12 mouse cellular contexts compared by ENCODE assay signal in genomic region chr1:172300247-172300646, GRCm38 (mm10). TPM values are rescaled to one million over a fixed set of nuclear protein-coding genes. Genes with fewer than 3 reads are reported as not detected.
A peak's percentile ranks its signal among the peaks of the same experiment; 100 is the strongest.
DNase-seq lines count a peak whose midpoint lies in the region; ATAC-seq and TF ChIP-seq lines count a peak whose summit lies in the region.
"Had no signal": no experiment of that assay in that cellular context is flagged by ENCODE, and none has a peak within 500 bp of the region (broad histone marks: within the 10 kb centered on the region; RNA-seq: fewer than 3 reads in every experiment).

No protein-coding gene starts in this region.

- no peak overlapping the region for H3K27ac ChIP-seq in kidney, adult 2 months (ENCODE audit: insufficient read depth, low read depth, low read length)
- H3K27ac ChIP-seq in embryonic facial prominence, embryonic 10.5 days (replicated peaks), result 0 out of 2 replicates have a peak overlapping the region, but pooled peaks have one; percentile 49
- H3K27ac ChIP-seq: embryonic facial prominence, embryonic 15.5 days had no signal

- no peak for TF ChIP-seq POLR2A in kidney, adult 2 months (IDR thresholded peaks at IDR 0.05; ENCODE audit: low read depth, low read length)

- 69% methylated on average over 5 of the region's 5 CpGs for WGBS in kidney, adult 2 months
- WGBS in embryonic facial prominence, embryonic 10.5 days, result 64% methylated on average over 5 of the region's 5 CpGs

- DNase-seq in kidney, adult 2 months, result peak; percentile 39
- no peak for DNase-seq in kidney, adult 8-10 months
- peak; percentile 79 for DNase-seq in adrenal gland, adult 2 months
- peak; percentile 19 for DNase-seq in embryonic facial prominence, embryonic 10.5 days (ENCODE audit: low spot score)
- DNase-seq in heart, postnatal 4 days, result peak; percentile 61
- no peak for DNase-seq in ovary, postnatal 10 days (ENCODE audit: low spot score)
- DNase-seq in cerebellum, adult 9-11 months, result no peak

- no peaks in the 10 kb centered on the region; the same call in 1 of the 2 replicates for H3K4me1 ChIP-seq in kidney, adult 2 months (ENCODE audit: control insufficient read depth, insufficient read depth, low read length)
- peaks cover 89% of the 10 kb centered on the region for H3K4me1 ChIP-seq in embryonic facial prominence, embryonic 10.5 days

- H3K36me3 ChIP-seq in kidney, adult 2 months (ENCODE audit: control insufficient read depth, insufficient read depth, low read length), result no peaks in the 10 kb centered on the region
- H3K36me3 ChIP-seq in embryonic facial prominence, embryonic 10.5 days (replicated peaks), result no peaks in the 10 kb centered on the region
- H3K36me3 ChIP-seq: embryonic facial prominence, embryonic 15.5 days; G1E had no signal

- ATAC-seq in granulocyte monocyte progenitor cell, adult 5-6 weeks (replicated peaks; ENCODE audit: poor library complexity, severe bottlenecking), result no peak

- no peak overlapping the region for H3K4me3 ChIP-seq in kidney, adult 2 months (ENCODE audit: insufficient read depth, low read depth, low read length)
- H3K4me3 ChIP-seq in embryonic facial prominence, embryonic 10.5 days, result no peak overlapping the region
- H3K4me3 ChIP-seq: embryonic facial prominence, embryonic 15.5 days had no signal

- H3K9me3 ChIP-seq in embryonic facial prominence, embryonic 10.5 days, result no peaks in the 10 kb centered on the region
- H3K9me3 ChIP-seq: embryonic facial prominence, embryonic 15.5 days; G1E had no signal

- no peak for TF ChIP-seq CTCF in kidney, adult 2 months (conservative IDR thresholded peaks at IDR 0.05; ENCODE audit: insufficient read depth, insufficient read length, low read depth, low read length)

- H3K27me3 ChIP-seq in kidney, adult 2 months (replicated peaks; ENCODE audit: control insufficient read depth, insufficient read depth, low read length), result no peaks in the 10 kb centered on the region
- H3K27me3 ChIP-seq in embryonic facial prominence, embryonic 10.5 days (replicated peaks; ENCODE audit: low read depth, poor library complexity, severe bottlenecking), result peaks cover 48% of the 10 kb centered on the region
- H3K27me3 ChIP-seq: embryonic facial prominence, embryonic 15.5 days had no signal

RNA-seq across cellular contexts. Expression of gene Atp1a2, which starts 2.4 kb away (rescaled TPM):
- polyA plus RNA-seq in kidney, adult 2 months (2012; rRNA removed), result 21.5 and 36.4 TPM in 2 replicates
- 100 to 1,000 TPM; 126 to 247 TPM for total RNA-seq in adrenal gland, adult 2 months (2021)
- polyA plus RNA-seq in adrenal gland, adult 2 months (2012; rRNA removed), result 57.3 and 85.0 TPM in 2 replicates
- 1.2 and 1.4 TPM in 2 replicates for polyA plus RNA-seq in embryonic facial prominence, embryonic 10.5 days (2016; fragmentation: Nextera tagmentation; extraction: Ambion mirVana)
- 10 to 100 TPM; 81.9 to 82.8 TPM for total RNA-seq in heart, postnatal 4 days (2021)
- not detected in 2 replicates for total RNA-seq in granulocyte monocyte progenitor cell, adult 5-6 weeks (2014; fragmentation: Nextera tagmentation)
- not detected in 2 replicates for total RNA-seq in granulocyte monocyte progenitor cell, adult 5-6 weeks (2017)
- polyA plus RNA-seq: G1E had no signal

RNA-seq across cellular contexts. Expression of gene Kcnj9, which starts 28.9 kb away (rescaled TPM):
- 0.06 and 0.11 TPM in 2 replicates for polyA plus RNA-seq in kidney, adult 2 months (2012; rRNA removed)
- under 1 TPM; 0.09 to 0.17 TPM for total RNA-seq in adrenal gland, adult 2 months (2021)
- 0.67 and 0.85 TPM in 2 replicates for polyA plus RNA-seq in adrenal gland, adult 2 months (2012; rRNA removed)
- polyA plus RNA-seq in embryonic facial prominence, embryonic 10.5 days (2016; fragmentation: Nextera tagmentation; extraction: Ambion mirVana), result 0.10 and 0.11 TPM in 2 replicates
- not detected for total RNA-seq in heart, postnatal 4 days (2021)
- not detected in 2 replicates for total RNA-seq in granulocyte monocyte progenitor cell, adult 5-6 weeks (2014; fragmentation: Nextera tagmentation)
- not detected in 2 replicates for total RNA-seq in granulocyte monocyte progenitor cell, adult 5-6 weeks (2017)
- total RNA-seq: G1E had no signal
- polyA plus RNA-seq: G1E had no signal

RNA-seq across cellular contexts. Expression of gene Igsf8, which starts 38.8 kb away (rescaled TPM):
- 54.3 and 57.7 TPM in 2 replicates for polyA plus RNA-seq in kidney, adult 2 months (2012; rRNA removed)
- total RNA-seq in adrenal gland, adult 2 months (2021), result 10 to 100 TPM; 32.2 to 38.3 TPM
- 109 and 126 TPM in 2 replicates for polyA plus RNA-seq in adrenal gland, adult 2 months (2012; rRNA removed)
- polyA plus RNA-seq in embryonic facial prominence, embryonic 10.5 days (2016; fragmentation: Nextera tagmentation; extraction: Ambion mirVana), result 33.7 and 39.5 TPM in 2 replicates
- 10 to 100 TPM; 19.1 to 20.1 TPM for total RNA-seq in heart, postnatal 4 days (2021)
- 53.7 and 58.4 TPM in 2 replicates for total RNA-seq in granulocyte monocyte progenitor cell, adult 5-6 weeks (2014; fragmentation: Nextera tagmentation)
- total RNA-seq in granulocyte monocyte progenitor cell, adult 5-6 weeks (2017), result 24.8 and 25.0 TPM in 2 replicates

RNA-seq across cellular contexts. Expression of gene Kcnj10, which starts 40.8 kb away (rescaled TPM):
- polyA plus RNA-seq in kidney, adult 2 months (2012; rRNA removed), result 17.0 and 17.1 TPM in 2 replicates
- 1 to 10 TPM; 1.0 to 1.1 TPM for total RNA-seq in adrenal gland, adult 2 months (2021)
- polyA plus RNA-seq in adrenal gland, adult 2 months (2012; rRNA removed), result 0.99 and 1.1 TPM in 2 replicates
- polyA plus RNA-seq in embryonic facial prominence, embryonic 10.5 days (2016; fragmentation: Nextera tagmentation; extraction: Ambion mirVana), result 0.09 and 0.15 TPM in 2 replicates
- total RNA-seq in heart, postnatal 4 days (2021), result under 1 TPM; 0.11 to 0.14 TPM
- 0.32 TPM in 1 of 2 replicates, not detected in the other for total RNA-seq in granulocyte monocyte progenitor cell, adult 5-6 weeks (2014; fragmentation: Nextera tagmentation)
- 0.46 TPM in 1 of 2 replicates, not detected in the other for total RNA-seq in granulocyte monocyte progenitor cell, adult 5-6 weeks (2017)
- polyA plus RNA-seq: G1E had no signal

RNA-seq across cellular contexts. Expression of gene Atp1a4, which starts 42.0 kb away (rescaled TPM):
- polyA plus RNA-seq in kidney, adult 2 months (2012; rRNA removed), result 0.09 and 0.11 TPM in 2 replicates
- total RNA-seq in adrenal gland, adult 2 months (2021), result 1 to 10 TPM in 1 of 2 experiments, under 1 TPM in 1; 0.62 to 3.6 TPM
- 0.90 and 0.91 TPM in 2 replicates for polyA plus RNA-seq in adrenal gland, adult 2 months (2012; rRNA removed)
- not detected in 2 replicates for polyA plus RNA-seq in embryonic facial prominence, embryonic 10.5 days (2016; fragmentation: Nextera tagmentation; extraction: Ambion mirVana)
- total RNA-seq in heart, postnatal 4 days (2021), result under 1 TPM in 1 of 2 experiments, not detected in 1; 0.11 TPM
- not detected in 2 replicates for total RNA-seq in granulocyte monocyte progenitor cell, adult 5-6 weeks (2014; fragmentation: Nextera tagmentation)
- total RNA-seq in granulocyte monocyte progenitor cell, adult 5-6 weeks (2017), result not detected in 2 replicates
- total RNA-seq: left cerebral cortex, postnatal 25 days had no signal
- polyA plus RNA-seq: embryonic facial prominence, embryonic 15.5 days; G1E; thymus, postnatal 0 days had no signal

Comparison
In these comparisons a context has a peak if more than half of its experiments do, and no peak if none do; other contexts are left out.
1. DNase-seq: peak in kidney, adult 2 months (single experiment), adrenal gland, adult 2 months (single experiment), embryonic facial prominence, embryonic 10.5 days (single experiment) and heart, postnatal 4 days (single experiment); none in kidney, adult 8-10 months (0 of 2), ovary, postnatal 10 days (single experiment) and cerebellum, adult 9-11 months (single experiment).
2. RNA of gene Atp1a2, which starts 2.4 kb away (total RNA-seq): 126 to 247 TPM in adrenal gland, adult 2 months and 81.9 to 82.8 TPM in heart, postnatal 4 days; not detected in granulocyte monocyte progenitor cell, adult 5-6 weeks; every median in the first group is over 10 times any median in the second.